Mouse (Mus musculus) adrenal gland, adult 8-10 months (tissue): ENCODE data around the gene Snupn. TPM values are rescaled to one million over a fixed set of nuclear protein-coding genes. Genes with fewer than 3 reads are reported as not detected.

Source experiments
- DNase-seq: peaks from one replicate; pipeline ENCODE4 v3.0.0; 2022
- total RNA-seq, 4 experiments: library from RNA; stranded (reverse); gene quantifications; 2 replicates each; pipeline ENCODE4 v1.2.4; 2022

Gene Snupn
- total RNA-seq, 4 experiments from 2014 or later = 16.2 to 20.6 (median 17.2) TPM

GRCm38 (mm10) chr9:57012393-57012792 is 61.7 kb downstream of the Snupn start:
- no peak for DNase-seq

GRCm38 (mm10) chr9:57012895-57013294 is 62.2 kb downstream of the Snupn start:
- DNase-seq = no peak

GRCm38 (mm10) chr9:57013756-57014155 is 63.1 kb downstream of the Snupn start:
- DNase-seq = no peak

GRCm38 (mm10) chr9:57014766-57015165 is 64.1 kb downstream of the Snupn start:
- DNase-seq = no peak

- no peak for DNase-seq
Measured at GRCm38 (mm10) chr9:57017631-57018030, 67.0 kb downstream of the Snupn start.

GRCm38 (mm10) chr9:57031756-57032155 is 81.1 kb downstream of the Snupn start:
- no peak for DNase-seq

Other genes with a start within 250 kb of the Snupn start
- 1 to 10 TPM; 1.2 to 2.3 (median 1.8) TPM for gene Lingo1, start 154.4 kb upstream of the Snupn start, total RNA-seq
- gene Odf3l1, start 86.2 kb upstream of the Snupn start, total RNA-seq = 1 to 10 TPM in 1 of 4 experiments, under 1 TPM in 2, not detected in 1; 0.29 to 1.5 (median 0.40) TPM
- gene Cspg4, start 85.8 kb upstream of the Snupn start, total RNA-seq = 10 to 100 TPM in 1 of 4 experiments, 1 to 10 TPM in 3; 6.4 to 15.0 (median 8.1) TPM
- gene Snx33, start 22.5 kb upstream of the Snupn start, total RNA-seq = 10 to 100 TPM; 31.4 to 52.0 (median 39.9) TPM
- 100 to 1,000 TPM; 102 to 128 (median 114) TPM for gene Imp3, start 13.4 kb upstream of the Snupn start, total RNA-seq
- gene Ptpn9, start 44.0 kb downstream of the Snupn start, total RNA-seq = 10 to 100 TPM; 54.2 to 57.3 (median 56.7) TPM
- gene Sin3a, start 121.2 kb downstream of the Snupn start, total RNA-seq = 10 to 100 TPM; 43.5 to 69.7 (median 66.9) TPM
- 100 to 1,000 TPM; 138 to 208 (median 173) TPM for gene Man2c1, start 179.8 kb downstream of the Snupn start, total RNA-seq
- gene Neil1, start 197.4 kb downstream of the Snupn start, total RNA-seq = 10 to 100 TPM; 10.7 to 16.6 (median 13.7) TPM
- gene Commd4, start 207.5 kb downstream of the Snupn start, total RNA-seq = 10 to 100 TPM; 65.5 to 89.4 (median 70.9) TPM